Mouse (Mus musculus) cerebellum, adult (tissue): ENCODE measurements around the gene Hist1h2ai.
"Not testable (repeated sequence)": the region's sequence is repeated elsewhere in the genome, so short reads cannot be mapped to it uniquely, and the experiment has no call there.

ENCODE experiments used
- ATAC-seq: cut with Nextera tagmentation; 2 replicates; pipeline ENCODE4 v1.9.2; 2017; ENCODE audit warnings: mild to moderate bottlenecking, moderate library complexity, mixed read lengths; ENCODE audit not compliant: insufficient number of reproducible peaks, low FRiP score, low TSS enrichment

The Hist1h2ai gene

DNA sequence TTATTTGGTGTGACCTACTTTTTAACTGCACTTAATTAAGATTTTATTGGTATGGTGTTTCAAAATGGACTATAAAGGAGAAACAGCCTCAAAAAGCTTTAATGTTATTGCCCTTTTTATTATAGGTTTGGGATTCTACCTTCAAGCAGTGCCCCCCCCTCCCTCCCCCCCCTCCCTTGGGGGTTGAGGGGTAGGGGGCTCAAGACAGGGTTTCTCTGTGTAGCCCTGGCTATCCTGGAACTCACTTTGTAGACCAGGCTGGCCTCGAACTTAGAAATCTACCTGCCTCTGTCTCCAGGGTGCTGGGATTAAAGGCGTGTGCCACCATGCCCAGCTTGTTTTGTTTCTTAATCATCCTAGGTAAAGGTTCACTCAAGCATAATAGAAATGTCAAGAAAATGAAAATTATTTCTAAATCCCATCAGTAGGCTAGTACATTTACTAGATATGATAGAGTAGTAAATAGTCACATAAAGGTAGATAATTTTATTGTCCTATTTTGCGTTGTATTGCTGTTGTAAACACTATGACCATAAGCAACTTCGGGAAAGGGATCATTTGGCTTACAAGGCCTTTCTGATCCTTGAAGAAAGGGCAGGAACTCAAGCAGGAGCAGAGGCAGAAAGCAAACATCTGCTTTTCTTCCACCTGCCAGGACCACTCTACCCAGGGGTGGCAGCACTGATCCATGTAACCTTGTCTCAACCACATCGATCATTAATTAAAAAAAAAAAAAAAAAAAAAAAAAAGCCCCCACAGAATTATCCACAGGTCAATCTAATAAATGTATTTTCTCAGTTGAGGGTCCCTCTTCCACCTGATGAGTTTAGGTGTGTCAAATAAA lies 7.0 kb downstream of the Hist1h2ai start:
- ATAC-seq = no peak

DNA sequence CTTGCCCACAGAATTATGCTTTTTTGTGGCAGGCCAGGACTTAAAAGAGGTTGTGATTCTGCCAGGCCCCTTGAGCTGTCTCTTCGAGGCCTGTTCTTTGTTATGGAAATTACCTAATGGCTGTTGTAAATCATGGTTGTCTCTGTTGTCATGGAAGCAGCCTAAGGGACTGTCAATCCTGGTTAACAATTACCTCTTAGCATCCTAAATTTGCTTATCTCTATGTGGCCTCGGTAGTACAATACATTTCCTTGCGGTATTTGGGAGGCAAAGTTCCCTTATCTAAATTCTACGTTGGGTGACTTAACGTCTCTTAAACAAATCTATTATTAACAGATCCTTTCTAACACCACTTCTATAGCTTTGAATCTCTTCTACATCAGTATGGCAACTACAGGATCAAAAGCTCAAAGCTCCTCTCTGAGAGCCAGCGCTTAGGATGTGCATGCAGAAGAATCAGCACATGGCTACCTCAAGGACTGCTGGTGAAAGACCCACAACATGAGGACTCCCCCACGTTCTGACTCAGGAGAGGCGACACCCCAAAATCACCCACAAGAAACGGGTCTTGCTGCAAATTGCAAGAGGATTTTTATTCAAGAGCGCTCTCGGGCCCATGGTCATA lies 11.8 kb downstream of the Hist1h2ai start:
- no peak for ATAC-seq

DNA sequence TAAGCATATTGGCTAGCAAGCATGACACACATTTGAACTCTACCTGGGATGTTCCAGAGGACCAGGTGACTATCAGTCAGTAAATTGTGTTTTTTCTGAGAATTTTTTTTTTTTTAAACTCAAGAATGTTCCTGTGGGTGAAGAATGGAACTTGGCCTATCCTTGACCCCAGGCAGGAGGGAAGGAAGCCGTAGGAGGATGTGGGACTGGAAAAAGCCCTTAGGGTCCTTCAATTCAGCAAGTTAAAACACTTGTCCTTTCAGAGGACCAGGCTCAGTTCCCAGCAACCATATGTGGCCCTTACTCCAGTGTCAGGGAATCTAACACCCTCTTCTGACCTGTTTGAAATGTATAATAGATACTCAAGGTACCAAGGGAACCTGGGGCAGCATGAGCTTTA lies 13.3 kb downstream of the Hist1h2ai start:
- ATAC-seq = no peak

DNA sequence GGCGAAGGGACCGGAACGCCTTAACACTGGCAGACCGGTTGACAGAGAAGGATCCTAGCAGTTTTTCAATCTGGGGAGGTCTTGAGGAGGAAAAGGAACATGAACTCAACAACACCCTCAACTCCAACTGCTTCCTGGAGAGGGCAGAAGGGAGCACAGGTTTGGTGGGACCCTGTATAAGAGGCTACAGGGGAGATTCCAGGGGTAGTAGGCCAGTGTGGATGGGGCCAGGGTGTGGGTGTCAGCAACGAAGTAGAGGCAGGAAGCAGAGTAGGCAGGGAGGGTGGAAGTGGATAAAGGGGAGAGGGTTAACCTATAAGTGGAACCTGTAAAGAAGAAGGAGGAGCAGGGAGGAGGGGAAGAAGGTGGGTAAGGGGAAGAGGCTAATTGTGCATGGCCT lies 17.2 kb downstream of the Hist1h2ai start:
- no peak for ATAC-seq

DNA sequence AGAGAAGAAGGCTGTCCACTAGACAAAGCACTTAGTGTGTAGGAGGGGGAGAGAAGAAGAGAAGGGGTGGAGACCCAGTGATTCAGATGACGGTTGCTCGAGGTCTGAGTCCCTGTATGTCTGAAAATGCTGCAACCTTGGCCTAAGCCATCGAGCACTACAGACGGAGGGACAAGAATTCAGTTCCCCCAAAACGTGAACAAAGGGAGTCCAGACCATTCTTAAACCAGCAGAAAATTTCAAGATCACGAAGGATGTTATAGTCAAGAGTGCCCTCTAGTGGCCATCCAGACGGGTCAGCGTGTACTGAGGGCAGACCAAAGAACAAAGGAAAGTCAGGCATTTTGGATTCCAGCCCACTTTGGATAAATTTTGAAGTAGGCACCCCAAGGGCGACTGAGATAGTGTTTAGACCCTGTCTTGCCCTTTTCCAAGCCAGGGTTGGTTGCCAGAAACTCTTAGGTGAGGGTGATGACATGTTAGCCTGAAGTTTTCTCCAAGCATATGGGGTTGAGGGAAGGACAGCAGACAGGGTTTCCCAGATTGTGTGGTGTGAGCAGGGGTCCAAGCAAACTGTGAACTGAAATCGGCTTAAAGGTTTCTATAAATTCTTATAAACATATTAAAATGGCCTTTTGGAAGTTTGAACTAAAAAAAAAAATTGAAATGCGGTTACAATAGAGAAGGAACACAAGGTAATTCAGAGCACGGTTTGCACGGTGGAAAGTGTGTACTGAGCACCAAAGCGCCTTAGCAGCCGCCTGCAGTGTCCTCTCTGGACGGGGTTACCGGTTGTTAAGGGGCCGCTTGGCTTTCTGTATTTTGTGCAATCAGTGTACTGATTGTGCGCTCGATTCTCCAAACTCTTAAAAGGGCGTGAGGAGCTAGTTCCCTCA lies 18.0 kb downstream of the Hist1h2ai start:
- peak; percentile 58 for ATAC-seq

DNA sequence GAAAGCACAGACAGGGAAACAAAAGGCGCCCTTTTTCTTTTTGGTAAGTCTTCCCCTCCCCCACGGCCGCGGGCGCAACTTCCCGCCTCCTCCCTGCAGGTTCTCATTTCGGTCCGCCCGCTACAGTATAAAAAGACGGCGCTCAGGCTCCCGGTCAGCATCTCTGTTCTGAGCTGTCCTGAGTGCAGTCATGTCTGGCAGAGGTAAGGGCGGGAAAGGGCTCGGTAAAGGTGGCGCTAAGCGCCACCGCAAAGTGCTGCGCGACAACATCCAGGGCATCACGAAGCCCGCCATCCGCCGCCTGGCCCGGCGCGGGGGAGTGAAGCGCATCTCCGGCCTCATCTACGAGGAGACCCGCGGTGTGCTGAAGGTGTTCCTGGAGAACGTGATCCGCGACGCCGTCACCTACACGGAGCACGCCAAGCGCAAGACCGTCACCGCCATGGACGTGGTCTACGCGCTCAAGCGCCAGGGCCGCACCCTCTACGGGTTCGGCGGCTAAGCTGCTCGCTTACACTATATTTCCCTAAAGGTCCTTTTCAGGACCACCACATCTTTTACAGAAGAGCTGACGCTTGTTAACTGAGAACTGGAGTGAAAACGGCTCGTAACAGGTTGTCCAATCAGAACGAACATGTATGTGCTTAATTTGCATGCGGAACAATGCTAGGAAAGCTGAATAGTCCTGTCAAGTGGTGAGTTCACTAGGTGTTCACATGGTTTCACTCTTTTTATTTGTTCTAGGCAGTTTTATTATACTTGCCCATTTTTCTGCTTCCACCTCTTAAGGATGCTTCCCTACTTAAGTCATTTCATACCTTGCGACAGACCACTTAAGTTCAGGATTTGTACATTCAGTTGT lies 18.9 kb downstream of the Hist1h2ai start, which contains the start of gene Hist1h4j:
TSS of gene Hist1h4j (plus strand) at position 159 of the 862 bp plus-strand sequence.
- peak; percentile 91 for ATAC-seq

DNA sequence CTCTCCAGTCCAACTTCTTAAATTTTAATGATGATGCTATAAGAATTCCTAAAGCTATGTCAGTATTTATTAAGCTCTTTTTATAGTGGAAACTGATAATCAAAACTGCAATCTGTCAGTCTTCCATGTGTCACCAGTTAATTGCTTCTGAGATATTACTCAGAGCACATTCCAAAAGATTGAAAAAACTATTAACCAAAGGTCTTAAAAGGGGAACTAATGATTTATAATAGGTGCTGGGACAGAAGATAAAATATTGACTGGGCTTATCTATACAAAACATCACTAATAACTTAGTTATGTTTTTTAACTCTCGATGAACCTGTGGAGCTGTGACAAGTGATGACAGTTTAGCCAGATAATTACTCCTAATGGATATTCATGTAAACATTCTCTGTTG lies 28.8 kb downstream of the Hist1h2ai start:
- ATAC-seq = no peak

DNA sequence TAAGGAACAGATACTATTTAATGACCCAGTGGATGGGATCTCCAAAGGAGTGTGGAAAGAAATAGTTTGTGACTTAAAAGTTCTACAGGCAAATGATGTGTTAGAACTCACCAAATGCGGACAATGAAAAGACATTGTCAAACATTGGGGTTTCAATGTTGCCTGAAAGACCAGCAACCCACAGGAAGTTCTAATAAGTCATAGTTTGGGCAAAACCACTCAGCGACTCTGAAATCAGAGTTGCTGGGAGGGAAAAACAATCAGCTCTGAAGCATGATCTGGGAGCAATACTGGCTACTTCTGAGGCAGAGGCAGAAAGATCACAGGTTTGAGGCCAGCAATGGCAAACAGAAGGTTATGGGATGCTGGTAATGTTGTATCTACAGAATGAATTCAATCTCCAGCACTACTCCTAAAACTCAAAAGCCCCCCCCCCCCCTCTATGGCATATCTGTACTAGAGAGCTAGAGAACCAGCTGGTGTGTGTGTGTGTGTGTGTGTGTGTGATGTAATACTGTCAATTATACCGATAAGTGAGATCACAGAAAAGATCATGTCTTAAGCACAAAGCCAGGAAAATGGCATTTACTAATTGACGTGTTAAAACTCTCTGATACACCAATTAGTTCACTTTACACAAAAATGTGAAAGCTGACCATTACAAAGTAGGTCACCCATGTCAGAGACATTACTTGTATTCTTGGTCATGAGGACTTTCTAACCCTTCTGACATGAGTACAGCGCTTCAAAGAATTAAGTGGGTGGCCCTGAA lies 33.4 kb downstream of the Hist1h2ai start:
- no peak for ATAC-seq

DNA sequence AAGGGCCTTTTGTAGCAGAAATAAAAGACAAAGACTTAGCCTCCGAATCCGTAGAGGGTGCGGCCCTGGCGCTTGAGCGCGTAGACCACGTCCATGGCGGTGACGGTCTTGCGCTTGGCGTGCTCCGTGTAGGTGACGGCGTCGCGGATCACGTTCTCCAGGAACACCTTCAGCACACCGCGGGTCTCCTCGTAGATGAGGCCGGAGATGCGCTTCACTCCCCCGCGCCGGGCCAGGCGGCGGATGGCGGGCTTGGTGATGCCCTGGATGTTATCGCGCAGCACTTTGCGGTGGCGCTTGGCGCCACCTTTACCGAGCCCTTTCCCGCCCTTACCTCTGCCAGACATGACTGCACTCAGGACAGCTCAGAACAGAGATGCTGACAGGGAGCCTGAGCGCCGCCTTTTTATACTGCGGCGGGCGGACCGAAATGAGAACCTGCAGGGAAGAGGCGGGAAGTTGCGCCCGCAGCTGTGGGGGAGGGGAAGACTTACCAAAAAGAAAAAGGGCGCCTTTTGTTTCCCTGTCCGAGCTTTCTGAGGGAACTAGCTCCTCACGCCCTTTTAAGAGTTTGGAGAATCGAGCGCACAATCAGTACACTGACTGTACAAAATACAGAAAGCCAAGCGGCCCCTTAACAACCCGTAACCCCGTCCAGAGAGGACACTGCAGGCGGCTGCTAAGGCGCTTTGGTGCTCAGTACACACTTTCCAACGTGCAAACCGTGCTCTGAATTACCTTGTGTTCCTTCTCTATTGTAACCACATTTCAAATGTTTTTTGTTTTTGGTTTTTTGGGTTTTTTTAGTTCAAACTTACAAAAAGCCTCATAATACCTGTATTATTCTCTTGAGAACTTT lies 34.2 kb downstream of the Hist1h2ai start, which contains the start of gene Hist1h4k:
TSS of gene Hist1h4k (minus strand) at position 347 of the 859 bp plus-strand sequence.
- peak; percentile 89 for ATAC-seq

DNA sequence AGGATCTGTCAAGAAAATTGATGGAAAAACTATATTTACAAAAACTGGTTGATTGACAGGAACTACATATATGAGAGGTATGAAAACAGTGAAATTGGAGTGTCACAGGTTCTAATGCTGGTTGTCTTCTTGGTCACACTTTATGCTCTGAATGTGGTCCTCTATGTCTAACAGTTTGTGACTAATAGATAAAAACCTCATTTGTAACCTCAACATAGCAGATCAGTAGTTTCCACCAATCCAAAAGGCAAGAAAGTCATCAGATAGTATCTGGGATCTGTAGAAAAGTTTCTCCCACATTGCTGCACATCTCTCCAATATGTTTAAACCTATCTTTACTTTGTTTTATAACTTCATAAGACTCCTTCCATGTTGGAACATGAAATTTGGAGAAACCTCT lies 35.2 kb downstream of the Hist1h2ai start:
- ATAC-seq = no peak

DNA sequence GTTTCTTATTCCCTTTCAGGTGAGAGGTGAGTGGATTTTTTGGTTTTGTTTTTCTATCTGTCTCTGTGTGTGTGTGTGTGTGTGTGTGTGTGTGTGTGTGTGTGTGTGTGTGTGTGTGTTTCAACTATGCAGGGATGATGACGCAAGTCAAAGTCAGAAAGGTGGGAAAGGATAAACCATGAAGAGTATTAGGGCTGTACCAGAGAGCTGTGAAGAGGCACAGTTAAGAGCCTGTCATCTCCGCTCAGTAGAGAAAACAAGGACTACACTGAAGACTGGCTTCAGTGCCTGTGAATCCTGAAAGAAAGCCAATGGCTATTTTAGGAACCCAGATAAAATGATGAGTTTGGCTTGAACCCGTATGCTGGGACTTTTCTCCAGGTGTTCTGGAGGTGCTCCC lies 35.6 kb downstream of the Hist1h2ai start:
- ATAC-seq = no peak

DNA sequence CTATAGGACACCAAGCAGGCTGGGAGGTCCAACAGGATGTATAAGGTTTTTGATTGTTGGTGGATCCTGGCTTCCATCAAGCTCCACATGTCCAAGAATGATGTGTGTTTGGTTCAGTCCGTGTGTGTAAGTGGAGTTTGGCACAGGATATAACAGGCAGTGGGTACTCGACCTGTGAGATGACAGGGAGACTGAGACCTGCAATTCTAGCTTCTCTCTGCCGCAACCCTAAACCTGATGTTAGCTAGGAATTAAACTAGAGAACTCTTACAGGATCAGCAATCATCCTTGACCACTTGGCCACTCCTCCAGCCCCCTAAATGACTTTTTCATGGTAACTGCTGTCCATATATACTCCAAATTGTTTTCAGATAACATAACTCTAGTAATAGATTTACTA lies 36.1 kb downstream of the Hist1h2ai start:
- ATAC-seq = no peak

DNA sequence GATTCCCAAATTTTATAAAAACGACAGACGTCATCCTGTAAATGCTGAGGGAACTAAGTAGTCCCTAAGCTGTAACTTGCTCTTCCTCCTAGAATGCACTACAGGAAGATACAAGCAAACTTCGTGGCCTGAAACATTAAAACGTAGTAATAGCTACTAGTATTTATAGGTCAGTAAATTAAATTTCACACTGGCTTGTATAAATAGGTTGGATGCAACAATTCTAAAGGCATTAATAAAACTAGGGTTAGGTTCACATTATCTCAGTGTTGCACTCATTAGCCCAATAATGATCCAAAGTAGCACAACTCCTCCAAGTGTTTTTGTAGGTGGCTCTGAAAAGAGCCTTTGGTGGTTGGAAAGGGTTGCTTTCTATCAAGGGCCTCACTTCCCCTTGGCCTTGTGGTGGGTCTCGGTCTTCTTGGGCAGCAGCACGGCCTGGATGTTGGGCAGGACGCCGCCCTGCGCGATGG lies 36.9 kb downstream of the Hist1h2ai start:
- no peak for ATAC-seq

DNA sequence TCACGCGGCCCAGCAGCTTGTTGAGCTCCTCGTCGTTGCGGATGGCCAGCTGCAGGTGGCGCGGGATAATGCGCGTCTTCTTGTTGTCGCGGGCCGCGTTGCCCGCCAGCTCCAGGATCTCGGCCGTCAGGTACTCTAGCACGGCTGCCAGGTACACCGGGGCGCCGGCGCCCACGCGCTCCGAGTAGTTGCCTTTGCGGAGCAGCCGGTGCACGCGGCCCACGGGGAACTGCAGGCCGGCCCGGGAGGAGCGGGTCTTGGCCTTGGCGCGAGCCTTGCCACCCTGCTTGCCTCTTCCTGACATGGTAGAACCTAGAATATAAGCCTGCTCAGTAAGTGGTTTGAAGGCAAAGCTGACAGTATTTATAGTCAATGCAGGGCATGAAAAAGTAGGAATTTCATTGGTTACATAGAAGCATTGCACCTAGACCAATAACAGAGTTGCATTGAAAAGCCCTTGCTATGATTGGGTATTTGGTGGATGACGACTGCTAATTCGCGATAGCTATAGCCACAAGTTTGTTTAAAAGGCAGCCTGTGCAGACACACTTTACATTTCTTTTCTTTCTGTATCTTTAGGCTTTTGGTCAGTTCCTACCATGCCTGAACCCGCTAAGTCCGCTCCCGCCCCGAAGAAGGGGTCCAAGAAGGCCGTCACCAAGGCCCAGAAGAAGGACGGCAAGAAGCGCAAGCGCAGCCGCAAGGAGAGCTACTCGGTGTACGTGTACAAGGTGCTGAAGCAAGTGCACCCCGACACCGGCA lies 37.5 kb downstream of the Hist1h2ai start, which contains the start of the genes Hist1h2ak and Hist1h2bn:
TSS of gene Hist1h2ak (minus strand) at position 304 of the 762 bp plus-strand sequence.
TSS of gene Hist1h2bn (plus strand) at position 600 of the 762 bp plus-strand sequence.
- peak; percentile 98 for ATAC-seq

DNA sequence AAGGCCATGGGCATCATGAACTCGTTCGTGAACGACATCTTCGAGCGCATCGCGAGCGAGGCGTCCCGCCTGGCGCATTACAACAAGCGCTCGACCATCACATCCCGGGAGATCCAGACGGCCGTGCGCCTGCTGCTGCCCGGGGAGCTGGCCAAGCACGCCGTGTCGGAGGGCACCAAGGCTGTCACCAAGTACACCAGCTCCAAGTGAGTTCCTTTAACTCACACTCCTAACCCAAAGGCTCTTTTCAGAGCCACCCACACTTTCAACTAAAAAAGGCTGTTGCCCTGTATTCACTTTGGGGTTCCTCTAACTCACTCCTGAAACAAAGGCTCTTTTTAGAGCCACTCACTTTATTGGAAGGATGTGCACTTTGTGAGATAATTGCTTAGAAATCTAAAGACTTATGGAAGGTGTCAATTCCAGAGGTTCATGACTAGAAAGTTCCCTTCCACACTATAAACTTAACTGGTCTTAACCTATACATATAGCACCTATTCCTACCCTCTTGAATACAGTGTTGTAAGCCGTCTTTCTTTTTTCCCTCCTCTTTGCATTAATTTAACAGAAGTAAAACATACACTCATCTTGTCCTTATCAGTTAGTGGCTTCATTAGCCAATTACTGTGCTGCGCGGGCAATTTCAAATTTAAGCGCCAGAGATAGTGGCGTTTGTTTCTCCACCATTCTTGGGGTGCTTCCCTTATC lies 38.2 kb downstream of the Hist1h2ai start:
- ATAC-seq = not testable (repeated sequence)

DNA sequence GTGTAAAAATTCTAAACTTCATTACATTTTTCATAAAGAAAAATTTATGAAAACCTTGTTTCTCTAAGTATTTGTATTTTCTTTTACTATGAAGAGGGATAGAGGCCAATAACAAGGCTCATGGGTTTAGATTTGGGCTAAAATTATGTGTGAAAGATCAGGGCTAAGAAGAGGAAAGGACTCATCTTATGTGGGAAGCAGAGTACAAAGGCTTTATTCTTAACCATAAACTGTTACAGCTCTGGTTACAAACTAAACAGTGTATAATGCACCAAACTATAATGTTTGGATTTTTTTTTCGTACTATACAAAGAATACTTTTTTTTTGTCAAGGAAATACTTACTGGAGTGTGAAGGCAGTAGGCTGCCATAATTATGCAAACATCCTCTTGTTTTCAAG lies 39.5 kb downstream of the Hist1h2ai start:
- ATAC-seq = no peak
